Mouse (Mus musculus): ENCODE measurements around the gene H2-T22. TPM values are rescaled to one million over a fixed set of nuclear protein-coding genes. Genes with fewer than 3 reads are reported as not detected.
"Not testable (repeated sequence)": the region's sequence is repeated elsewhere in the genome, so short reads cannot be mapped to it uniquely, and the experiment has no call there.

The H2-T22 gene
- polyA plus RNA-seq, 1 experiment from 2014 or later = 7.3 TPM

DNA sequence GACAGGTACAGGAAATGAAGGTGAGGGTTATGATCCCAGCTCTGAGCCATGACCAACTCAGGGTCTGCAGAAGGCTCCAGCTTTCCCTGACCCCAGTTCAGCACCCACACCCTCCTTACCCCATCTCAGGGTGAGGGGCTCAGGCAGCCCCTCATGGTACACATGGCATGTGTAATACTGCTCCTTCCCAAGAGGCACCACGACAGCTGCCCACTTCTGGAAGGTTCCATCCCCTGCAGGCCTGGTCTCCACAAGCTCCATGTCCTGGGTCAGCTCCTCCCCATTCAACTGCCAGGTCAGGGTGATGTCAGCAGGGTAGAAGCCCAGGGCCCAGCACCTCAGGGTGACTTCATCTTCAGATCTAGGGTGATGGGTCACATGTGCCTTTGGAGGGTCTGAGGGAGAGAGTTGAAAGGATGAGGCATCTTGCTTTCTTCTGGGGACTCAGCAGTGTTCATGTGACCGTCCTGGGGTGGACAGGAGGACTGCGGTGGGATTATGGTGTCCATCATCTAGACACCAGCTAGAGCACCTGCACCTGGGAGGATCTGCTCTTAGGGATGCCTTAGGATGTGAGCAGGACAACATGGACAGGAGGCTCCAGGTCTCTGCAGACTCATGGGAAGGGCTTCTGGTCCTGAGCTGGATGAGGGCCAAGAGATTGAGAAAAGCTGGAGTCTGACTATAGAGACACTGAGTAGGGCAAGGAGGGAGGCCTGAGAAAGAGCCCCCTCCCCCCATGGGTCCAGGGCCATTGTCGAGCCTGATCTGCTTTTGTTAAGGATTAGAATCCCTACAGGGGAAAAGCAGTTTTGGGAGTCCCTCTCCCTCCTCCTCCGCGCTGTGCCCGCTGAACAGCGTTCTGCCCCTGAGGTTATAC lies 11.6 kb downstream of the H2-T22 start:
- peak overlapping the region; percentile 14; the same call in 1 of the 2 replicates for H3K9ac ChIP-seq (ENCODE audit: low read length)
- not testable (repeated sequence) for H3K36me3 ChIP-seq (ENCODE audit: control insufficient read depth, insufficient read depth, low read length); H3K9me3 ChIP-seq (ENCODE audit: control insufficient read depth, low read length); H3K4me1 ChIP-seq (ENCODE audit: control insufficient read depth, insufficient read depth, low read length); H3K27ac ChIP-seq (ENCODE audit: low read depth, low read length); H3K27me3 ChIP-seq (ENCODE audit: control insufficient read depth, insufficient read depth, low read length)
- DNase-seq (ENCODE audit: low spot score, missing footprints) (peak; percentile 62), ATAC-seq (ENCODE audit: low FRiP score) (0 out of 2 replicates have a peak, but pooled peaks have one; percentile 15)
- WGBS = 49% methylated on average over 7 of the region's 8 CpGs
- H3K4me2 ChIP-seq = peak overlapping the region; percentile 69
- H3K4me3 ChIP-seq (ENCODE audit: low read depth, low read length) = peak overlapping the region; percentile 37; the same call in 1 of the 2 replicates

DNA sequence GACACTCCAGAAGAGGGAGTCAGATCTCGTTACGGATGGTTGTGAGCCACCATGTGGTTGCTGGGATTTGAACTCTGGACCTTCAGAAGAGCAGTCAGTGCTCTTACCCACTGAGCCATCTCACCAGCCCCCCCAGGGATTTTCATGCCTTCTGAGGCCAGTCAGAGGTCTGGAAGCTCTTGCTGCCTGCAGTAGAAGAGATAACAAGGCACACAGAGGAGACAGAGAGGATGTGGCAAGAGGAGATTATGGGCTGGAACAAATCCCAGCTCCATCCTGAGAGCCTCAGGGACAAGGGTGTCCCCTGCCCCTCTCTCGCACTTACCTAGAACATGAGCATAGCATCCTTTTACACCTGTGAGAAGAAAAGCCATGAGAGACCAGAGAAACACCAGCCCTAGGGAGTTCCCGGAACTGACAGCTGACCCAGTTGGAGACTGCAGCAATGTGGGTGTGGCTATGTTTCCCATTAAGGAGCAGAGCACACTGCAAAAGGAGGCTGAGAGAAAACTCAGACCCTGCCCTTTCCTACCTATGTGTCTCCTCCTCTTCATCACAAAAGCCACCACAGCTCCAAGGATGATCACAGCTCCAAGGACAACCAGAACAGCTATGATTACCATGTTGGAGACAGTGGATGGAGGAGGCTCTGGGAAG lies 12.4 kb downstream of the H2-T22 start:
- peak; percentile 72 for DNase-seq (ENCODE audit: low spot score, missing footprints)
- not testable (repeated sequence) for H3K27me3 ChIP-seq (ENCODE audit: control insufficient read depth, insufficient read depth, low read length); H3K4me3 ChIP-seq (ENCODE audit: low read depth, low read length); H3K9ac ChIP-seq (ENCODE audit: low read length); H3K36me3 ChIP-seq (ENCODE audit: control insufficient read depth, insufficient read depth, low read length); H3K27ac ChIP-seq (ENCODE audit: low read depth, low read length); H3K4me1 ChIP-seq (ENCODE audit: control insufficient read depth, insufficient read depth, low read length); ATAC-seq (ENCODE audit: low FRiP score); H3K4me2 ChIP-seq; H3K9me3 ChIP-seq (ENCODE audit: control insufficient read depth, low read length)
- 74% methylated on average over 2 of the region's 4 CpGs for WGBS

DNA sequence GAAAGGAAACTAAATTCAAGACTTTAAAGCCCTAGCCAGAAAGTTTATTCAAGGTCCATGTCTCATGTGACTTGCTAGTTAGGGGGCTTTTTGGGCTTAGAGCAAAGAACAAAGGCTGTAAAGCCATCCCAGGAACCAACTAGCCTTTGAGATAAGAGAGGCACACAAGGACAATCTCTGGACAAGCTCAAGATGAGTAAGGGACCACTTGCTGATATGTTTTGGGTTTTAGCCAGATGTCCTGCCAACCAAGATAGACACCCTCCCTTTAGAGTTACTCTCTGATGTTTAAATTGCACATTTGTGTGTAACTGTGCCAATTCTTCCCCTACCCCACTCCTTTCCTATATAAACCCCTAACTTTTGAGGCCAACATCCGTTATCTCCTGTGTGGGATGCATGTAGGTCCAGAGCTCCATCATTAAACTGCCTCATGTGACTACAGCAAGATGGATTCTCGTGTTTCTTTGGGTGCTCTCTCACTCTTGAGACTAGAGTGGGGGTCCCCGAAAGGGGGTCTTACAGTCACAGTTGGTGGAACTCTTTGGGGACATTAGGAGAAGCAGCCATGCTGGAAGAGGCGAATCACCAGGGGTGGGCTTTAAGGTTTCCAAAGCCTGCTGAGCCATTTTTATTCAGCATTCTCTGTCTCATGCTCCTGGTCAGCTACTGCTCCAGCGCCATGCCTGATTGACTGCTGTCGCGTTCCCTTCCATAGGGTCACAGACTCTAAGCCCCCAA lies 13.5 kb downstream of the H2-T22 start:
- Histone ChIP-seq H3K9ac (ENCODE audit: low read length) (no peak overlapping the region), H3K9me3 (ENCODE audit: control insufficient read depth, low read length) (no peaks in the 10 kb centered on the region), H3K36me3 (ENCODE audit: control insufficient read depth, insufficient read depth, low read length) (no peaks in the 10 kb centered on the region), H3K27ac (ENCODE audit: low read depth, low read length) (no peak overlapping the region), H3K4me3 (ENCODE audit: low read depth, low read length) (no peak overlapping the region), H3K27me3 (ENCODE audit: control insufficient read depth, insufficient read depth, low read length) (no peaks in the 10 kb centered on the region), H3K4me1 (ENCODE audit: control insufficient read depth, insufficient read depth, low read length) (no peaks in the 10 kb centered on the region), H3K4me2 (no peak overlapping the region)
- WGBS = 61% methylated on average over 7 of the region's 7 CpGs
- peak; percentile 79 for DNase-seq (ENCODE audit: low spot score, missing footprints)
- no peak for ATAC-seq (ENCODE audit: low FRiP score)

DNA sequence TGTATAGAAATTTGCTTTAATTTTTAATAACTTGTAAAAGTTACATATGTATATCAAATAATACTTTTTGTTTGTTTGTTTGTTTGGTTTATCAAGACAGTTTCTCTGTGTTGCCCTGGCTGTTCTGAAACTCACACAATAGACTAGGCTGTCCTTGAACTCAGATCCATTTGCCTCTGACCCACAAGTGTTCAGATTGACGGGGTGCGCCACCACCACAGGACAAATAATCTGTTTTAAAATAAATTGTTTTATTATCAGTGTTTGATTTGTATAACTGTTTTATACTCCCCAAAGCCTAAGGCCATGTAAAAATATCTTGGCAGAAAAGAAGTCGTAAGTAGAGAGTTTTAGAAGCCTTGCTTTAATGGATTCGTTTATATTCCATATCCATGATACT lies 14.9 kb downstream of the H2-T22 start:
- Histone ChIP-seq H3K4me3 (ENCODE audit: low read depth, low read length) (no peak overlapping the region), H3K36me3 (ENCODE audit: control insufficient read depth, insufficient read depth, low read length) (no peaks in the 10 kb centered on the region), H3K27ac (ENCODE audit: low read depth, low read length) (no peak overlapping the region), H3K9ac (ENCODE audit: low read length) (no peak overlapping the region), H3K4me2 (no peak overlapping the region), H3K4me1 (ENCODE audit: control insufficient read depth, insufficient read depth, low read length) (no peaks in the 10 kb centered on the region), H3K27me3 (ENCODE audit: control insufficient read depth, insufficient read depth, low read length) (no peaks in the 10 kb centered on the region), H3K9me3 (ENCODE audit: control insufficient read depth, low read length) (no peaks in the 10 kb centered on the region)
- ATAC-seq (ENCODE audit: low FRiP score) (no peak), DNase-seq (ENCODE audit: low spot score, missing footprints) (peak; percentile 61)
- 94% methylated on average over 4 of the region's 4 CpGs for WGBS

DNA sequence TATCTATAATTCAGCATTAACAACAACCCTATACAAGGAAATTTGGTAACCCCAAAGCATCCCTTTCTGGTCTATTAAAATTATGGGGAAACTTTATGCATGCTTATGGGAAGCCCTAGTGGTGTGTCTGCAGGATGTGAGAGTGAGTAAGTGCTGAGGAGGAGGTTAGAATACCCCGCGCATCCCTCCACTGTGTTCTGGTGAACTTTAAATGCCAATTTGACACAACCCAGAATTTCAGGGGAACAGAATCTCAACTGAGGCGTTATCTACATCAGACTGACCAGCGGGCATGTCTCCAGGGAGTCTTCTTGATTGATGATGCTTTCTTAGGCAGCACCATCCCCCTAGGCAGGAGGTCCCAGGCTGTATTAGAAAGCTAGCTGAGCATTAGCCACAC lies 16.6 kb downstream of the H2-T22 start:
- Histone ChIP-seq H3K36me3 (ENCODE audit: control insufficient read depth, insufficient read depth, low read length) (no peaks in the 10 kb centered on the region), H3K9ac (ENCODE audit: low read length) (no peak overlapping the region), H3K4me1 (ENCODE audit: control insufficient read depth, insufficient read depth, low read length) (no peaks in the 10 kb centered on the region), H3K4me3 (ENCODE audit: low read depth, low read length) (no peak overlapping the region), H3K27ac (ENCODE audit: low read depth, low read length) (no peak overlapping the region), H3K4me2 (no peak overlapping the region), H3K27me3 (ENCODE audit: control insufficient read depth, insufficient read depth, low read length) (no peaks in the 10 kb centered on the region), H3K9me3 (ENCODE audit: control insufficient read depth, low read length) (no peaks in the 10 kb centered on the region)
- DNase-seq (ENCODE audit: low spot score, missing footprints) (peak; percentile 31), ATAC-seq (ENCODE audit: low FRiP score) (no peak)
- WGBS = 84% methylated on average over 4 of the region's 4 CpGs

DNA sequence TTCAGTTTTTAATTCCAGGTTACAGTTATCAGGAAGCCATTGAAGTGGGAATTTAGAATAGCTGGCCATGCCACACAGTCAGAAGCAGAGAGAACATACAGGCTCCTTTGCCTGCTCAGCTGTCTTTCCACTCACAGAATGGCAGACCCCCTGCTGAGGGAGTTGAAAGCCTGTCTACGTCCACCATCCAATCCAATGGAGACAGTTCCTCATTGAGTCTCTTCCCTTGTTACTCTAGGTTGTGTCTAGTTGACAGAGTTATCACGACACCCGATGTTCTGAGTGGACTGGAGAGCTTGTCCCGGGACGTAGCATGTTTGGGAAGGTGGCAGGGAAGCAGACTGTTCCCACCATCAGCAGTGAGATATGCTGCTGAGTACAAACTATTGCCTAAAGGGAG lies 17.4 kb downstream of the H2-T22 start:
- no peaks in the 10 kb centered on the region for H3K36me3 ChIP-seq (ENCODE audit: control insufficient read depth, insufficient read depth, low read length)
- DNase-seq (ENCODE audit: low spot score, missing footprints) (no peak), ATAC-seq (ENCODE audit: low FRiP score) (no peak)
- WGBS = 69% methylated on average over 5 of the region's 5 CpGs
- no peak overlapping the region for H3K4me3 ChIP-seq (ENCODE audit: low read depth, low read length)
- no peak overlapping the region for H3K9ac ChIP-seq (ENCODE audit: low read length)
- no peaks in the 10 kb centered on the region for H3K4me1 ChIP-seq (ENCODE audit: control insufficient read depth, insufficient read depth, low read length)
- no peak overlapping the region for H3K4me2 ChIP-seq
- H3K27ac ChIP-seq (ENCODE audit: low read depth, low read length) = no peak overlapping the region
- H3K27me3 ChIP-seq (ENCODE audit: control insufficient read depth, insufficient read depth, low read length) = no peaks in the 10 kb centered on the region
- no peaks in the 10 kb centered on the region for H3K9me3 ChIP-seq (ENCODE audit: control insufficient read depth, low read length)

DNA sequence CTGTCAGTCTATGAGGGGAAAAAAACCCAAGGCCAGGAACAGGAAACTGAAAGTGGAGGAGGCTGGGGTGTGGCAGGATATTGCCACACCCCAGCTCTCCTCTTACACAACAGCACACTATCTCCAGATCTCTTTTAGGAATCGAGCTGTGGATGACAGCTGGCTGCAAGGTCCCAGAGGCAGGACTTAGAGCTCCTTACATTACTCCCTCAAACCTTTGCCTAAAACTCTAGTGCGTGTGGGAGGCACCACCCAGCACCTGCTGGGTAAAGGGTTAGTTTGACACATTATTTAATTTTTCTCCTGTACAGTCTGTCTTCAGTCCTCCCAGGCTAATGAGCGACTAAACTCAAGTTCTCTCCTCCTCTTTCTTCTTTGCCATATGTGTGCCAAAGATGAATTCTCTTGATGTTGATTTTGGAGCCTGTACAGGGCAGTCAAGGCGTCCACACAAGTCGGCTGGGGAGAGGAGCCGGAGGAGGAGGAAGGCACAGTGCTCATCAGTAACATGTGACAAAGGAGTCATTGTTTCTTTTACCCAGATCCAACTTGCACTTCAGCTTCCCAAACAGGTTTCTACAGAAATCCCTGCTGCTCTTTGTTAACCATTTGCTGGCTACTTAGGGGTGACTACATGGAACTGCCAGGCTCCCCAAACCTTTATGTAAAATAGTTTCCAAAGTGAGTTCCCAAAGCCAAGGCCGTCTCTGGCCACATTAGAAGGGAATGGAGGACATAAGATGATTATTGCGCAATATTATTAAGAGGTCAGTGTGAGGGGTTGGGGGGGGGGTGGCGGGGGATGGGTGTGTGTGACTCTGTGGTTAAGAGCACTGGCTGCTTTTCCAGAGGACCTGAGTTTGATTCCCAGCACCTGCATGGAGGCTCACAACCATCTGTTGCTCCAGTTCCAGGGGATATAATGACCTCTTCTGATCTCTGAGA lies 18.6 kb downstream of the H2-T22 start:
- Histone ChIP-seq H3K4me2 (no peak overlapping the region), H3K4me3 (ENCODE audit: low read depth, low read length) (no peak overlapping the region), H3K4me1 (ENCODE audit: control insufficient read depth, insufficient read depth, low read length) (no peaks in the 10 kb centered on the region), H3K9me3 (ENCODE audit: control insufficient read depth, low read length) (no peaks in the 10 kb centered on the region), H3K27me3 (ENCODE audit: control insufficient read depth, insufficient read depth, low read length) (no peaks in the 10 kb centered on the region), H3K36me3 (ENCODE audit: control insufficient read depth, insufficient read depth, low read length) (no peaks in the 10 kb centered on the region), H3K9ac (ENCODE audit: low read length) (no peak overlapping the region), H3K27ac (ENCODE audit: low read depth, low read length) (no peak overlapping the region)
- 76% methylated on average over 9 of the region's 9 CpGs for WGBS
- peak; percentile 61 for DNase-seq (ENCODE audit: low spot score, missing footprints)
- no peak for ATAC-seq (ENCODE audit: low FRiP score)

DNA sequence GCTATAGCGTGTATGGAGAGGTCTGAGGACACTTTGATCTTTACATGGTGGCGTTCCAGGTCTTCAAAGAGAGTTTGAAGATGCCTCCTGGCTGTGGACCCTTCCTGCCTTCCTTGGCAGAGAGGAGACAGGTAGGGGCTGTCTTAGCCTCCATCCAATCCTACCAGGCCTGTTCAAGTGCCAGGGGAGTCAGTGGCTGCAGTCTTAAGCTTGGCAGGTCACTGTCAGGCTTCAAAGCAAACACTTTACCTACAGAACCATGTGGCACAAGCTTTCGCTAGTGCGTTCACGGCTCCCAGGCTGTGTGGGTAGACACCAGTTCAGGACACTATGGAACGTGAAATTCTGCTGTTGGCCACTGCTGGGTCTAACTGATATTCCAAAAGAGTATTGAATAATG lies 19.6 kb downstream of the H2-T22 start:
- no peak for ATAC-seq (ENCODE audit: low FRiP score)
- DNase-seq (ENCODE audit: low spot score, missing footprints) = peak; percentile 47
- 88% methylated on average over 6 of the region's 6 CpGs for WGBS

More for the DNA sequence above, 19.6 kb downstream of the H2-T22 start:
- no peak overlapping the region for H3K4me2 ChIP-seq
- H3K9me3 ChIP-seq (ENCODE audit: control insufficient read depth, low read length) = no peaks in the 10 kb centered on the region
- no peak overlapping the region for H3K9ac ChIP-seq (ENCODE audit: low read length)
- no peaks in the 10 kb centered on the region for H3K27me3 ChIP-seq (ENCODE audit: control insufficient read depth, insufficient read depth, low read length)
- H3K27ac ChIP-seq (ENCODE audit: low read depth, low read length) = no peak overlapping the region
- no peak overlapping the region for H3K4me3 ChIP-seq (ENCODE audit: low read depth, low read length)
- no peaks in the 10 kb centered on the region for H3K36me3 ChIP-seq (ENCODE audit: control insufficient read depth, insufficient read depth, low read length)
- H3K4me1 ChIP-seq (ENCODE audit: control insufficient read depth, insufficient read depth, low read length) = no peaks in the 10 kb centered on the region
